Mouse (Mus musculus): ENCODE measurements around the gene Dynll1. TPM values are rescaled to one million over a fixed set of nuclear protein-coding genes. Genes with fewer than 3 reads are reported as not detected.

The Dynll1 gene
- total and polyA plus RNA-seq, 3 experiments = 561 to 740 (median 736) TPM

DNA sequence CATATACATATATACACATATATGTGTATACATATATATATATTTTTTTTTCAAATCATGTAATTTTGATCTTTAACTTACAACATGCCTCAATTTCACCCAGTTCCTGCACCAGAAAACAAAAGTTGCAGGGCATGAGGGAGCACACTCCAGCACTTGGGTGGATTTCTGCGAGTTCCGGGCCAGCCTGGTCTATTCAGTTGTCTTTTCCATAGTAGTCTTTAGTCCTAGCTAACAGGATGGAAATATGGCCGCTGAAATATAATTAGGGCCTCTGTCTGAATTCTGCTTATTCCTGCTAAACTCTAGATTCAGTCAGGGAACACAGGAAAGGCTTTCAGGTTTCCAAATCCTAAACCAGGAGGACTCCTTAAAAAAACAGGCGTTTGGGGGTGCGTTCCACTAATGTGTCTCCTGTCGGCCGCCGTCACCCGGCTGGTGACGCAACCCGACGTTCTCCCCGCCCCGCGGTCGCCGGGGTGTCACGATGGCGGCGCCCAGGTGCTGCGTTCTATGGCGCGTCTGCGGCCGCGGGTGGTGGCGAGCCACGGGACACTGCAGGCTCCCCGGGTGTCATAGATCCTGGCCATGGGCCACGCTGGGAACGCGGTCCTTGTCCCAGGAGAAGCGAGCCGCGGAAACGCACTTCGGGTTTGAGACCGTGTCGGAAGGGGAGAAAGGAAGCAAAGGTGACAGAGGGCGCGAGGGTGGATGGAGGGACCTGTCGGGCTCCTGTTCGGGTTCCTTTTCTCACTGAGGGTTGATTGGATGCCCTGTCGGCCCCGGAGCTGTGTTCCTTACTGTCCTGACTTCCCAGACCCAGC is 21.4 kb downstream of the Dynll1 start, which contains the start of gene Coq5 (continued):
- TF ChIP-seq UBTF (IDR thresholded peaks at IDR 0.05; ENCODE audit: borderline replicate concordance, insufficient read depth, low read depth, low read length) = no peak
- no peak for TF ChIP-seq MEF2A (IDR thresholded peaks at IDR 0.05; ENCODE audit: extremely low read depth, insufficient replicate concordance, low read depth, low read length, poor library complexity, severe bottlenecking)
- no peak for TF ChIP-seq POLR2AphosphoS5 (IDR thresholded peaks at IDR 0.05; ENCODE audit: borderline replicate concordance, low read depth, low read length)
- no peak for TF ChIP-seq GATA1 (IDR thresholded peaks at IDR 0.05; ENCODE audit: low read depth, low read length)
- peak; percentile 90 for TF ChIP-seq HCFC1 (IDR thresholded peaks at IDR 0.05; ENCODE audit: low read depth, low read length)
- TF ChIP-seq MYC (IDR thresholded peaks at IDR 0.05; ENCODE audit: low read depth, low read length) = no peak
- peak; percentile 95 for TF ChIP-seq ZNF384 (IDR thresholded peaks at IDR 0.05; ENCODE audit: low read depth, low read length)
- no peak for TF ChIP-seq CTCF (IDR thresholded peaks at IDR 0.05 in 2 of 3, conservative IDR thresholded peaks at IDR 0.05 in 1 of 3; ENCODE audit: control insufficient read depth in 1 of 3, insufficient read depth in 1 of 3, low read depth in 2 of 3, low read length in 3 of 3, poor library complexity in 1 of 3, severe bottlenecking in 1 of 3)
- no peak for TF ChIP-seq GABPA (IDR thresholded peaks at IDR 0.05; ENCODE audit: low read depth, low read length)
- peak; percentile 79 for TF ChIP-seq NELFE (IDR thresholded peaks at IDR 0.05; ENCODE audit: low read depth, low read length)
- TF ChIP-seq KAT2A (conservative IDR thresholded peaks at IDR 0.05; ENCODE audit: low read depth, low read length) = no peak; the same call in 1 of the 2 replicates
- TF ChIP-seq TAL1 (IDR thresholded peaks at IDR 0.05; ENCODE audit: low read length) = no peak
- TF ChIP-seq MAZ (IDR thresholded peaks at IDR 0.05; ENCODE audit: low read depth, low read length) = peak; percentile 56; the same call in 1 of the 2 replicates
- TF ChIP-seq ETS1 (IDR thresholded peaks at IDR 0.05; ENCODE audit: low read depth, low read length) = peak; percentile 37; the same call in 1 of the 2 replicates

GRCm38 (mm10) chr5:115278785-115279184 is 22.0 kb downstream of the Dynll1 start:
- Histone ChIP-seq H3K27ac (ENCODE audit: control insufficient read depth, low read depth, low read length) (peak overlapping the region; percentile 61), H3K27me3 (ENCODE audit: control insufficient read depth in 1 of 2, insufficient read depth in 2 of 2, low read length in 2 of 2) (no peaks in the 10 kb centered on the region), H3K79me2 (ENCODE audit: control insufficient read depth, insufficient read depth, low read length, poor library complexity) (peaks cover 24% of the 10 kb centered on the region), H3K9ac (ENCODE audit: control insufficient read depth, low read depth, low read length, poor library complexity, severe bottlenecking) (no peak overlapping the region), H3K36me3 (ENCODE audit: control insufficient read depth in 1 of 2, insufficient read depth in 2 of 2, low read length in 2 of 2) (peaks cover 0 to 25% of the 10 kb centered on the region in 2 experiments; a peak in 2 of 4 replicates), H3K4me3 (ENCODE audit: control insufficient read depth in 1 of 2, insufficient read depth in 1 of 2, low read depth in 2 of 2, low read length in 2 of 2) (no peak overlapping the region), H3K9me3 (replicated peaks; ENCODE audit: insufficient read depth, low read length) (no peaks in the 10 kb centered on the region), H3K4me1 (ENCODE audit: control insufficient read depth in 1 of 2, insufficient read depth in 2 of 2, low read length in 2 of 2) (peaks cover 14 to 15% of the 10 kb centered on the region in 2 experiments; a peak in 3 of 4 replicates)
- no peak for TF ChIP-seq NELFE (IDR thresholded peaks at IDR 0.05; ENCODE audit: low read depth, low read length)
- TF ChIP-seq CHD1 (IDR thresholded peaks at IDR 0.05; ENCODE audit: low read depth, low read length) = no peak
- TF ChIP-seq RCOR1 (IDR thresholded peaks at IDR 0.05; ENCODE audit: low read depth, low read length) = 0 out of 2 replicates have a peak, but pooled peaks have one; percentile 17
- TF ChIP-seq ZC3H11A (IDR thresholded peaks at IDR 0.05; ENCODE audit: low read depth, low read length) = no peak
- TF ChIP-seq TCF12 (IDR thresholded peaks at IDR 0.05; ENCODE audit: low read depth, low read length) = peak; percentile 53
- TF ChIP-seq POLR2AphosphoS5 (IDR thresholded peaks at IDR 0.05; ENCODE audit: borderline replicate concordance, low read depth, low read length) = no peak
- TF ChIP-seq EP300 (IDR thresholded peaks at IDR 0.05; ENCODE audit: low read depth in 1 of 2, low read length in 2 of 2) = peak; percentile 51 to 55
- no peak for TF ChIP-seq MEF2A (IDR thresholded peaks at IDR 0.05; ENCODE audit: extremely low read depth, insufficient replicate concordance, low read depth, low read length, poor library complexity, severe bottlenecking)
- TF ChIP-seq BHLHE40 (IDR thresholded peaks at IDR 0.05; ENCODE audit: borderline replicate concordance, low read depth, low read length) = peak; percentile 72
- TF ChIP-seq ETS1 (IDR thresholded peaks at IDR 0.05; ENCODE audit: low read depth, low read length) = peak; percentile 55; the same call in 1 of the 2 replicates
- TF ChIP-seq GATA1 (IDR thresholded peaks at IDR 0.05; ENCODE audit: low read depth, low read length) = peak; percentile 37; the same call in 1 of the 2 replicates
- no peak for TF ChIP-seq MYB (IDR thresholded peaks at IDR 0.05; ENCODE audit: low read depth, low read length)
- TF ChIP-seq ELF1 (IDR thresholded peaks at IDR 0.05; ENCODE audit: low read depth, low read length) = no peak
- DNase-seq (ENCODE audit: low read depth, low spot score) = peak; percentile 67

All from MEL (cell line).